30 mouse cellular contexts compared by ENCODE assay signal in genomic region chr17:30341556-30341955, GRCm38 (mm10).
"Had no signal": no experiment of that assay in that cellular context is flagged by ENCODE, and none has a peak within 500 bp of the region (broad histone marks: within the 10 kb centered on the region; RNA-seq: fewer than 3 reads in every experiment).

No protein-coding gene starts in this region.

- H3K4me1 ChIP-seq: limb, embryonic 15.5 days; lung, embryonic 15.5 days had no signal

- ATAC-seq: liver, embryonic 12.5 days; liver, postnatal 0 days; lung, postnatal 0 days; midbrain, embryonic 13.5 days; midbrain, embryonic 15.5 days had no signal

- H3K9ac ChIP-seq: limb, embryonic 12.5 days; limb, embryonic 13.5 days; limb, embryonic 15.5 days; liver, embryonic 12.5 days; liver, embryonic 13.5 days; liver, embryonic 14.5 days; liver, embryonic 15.5 days; liver, postnatal 0 days; lung, embryonic 14.5 days; lung, embryonic 15.5 days; midbrain, embryonic 12.5 days; midbrain, embryonic 13.5 days; midbrain, embryonic 15.5 days; neural tube, embryonic 12.5 days; neural tube, embryonic 13.5 days had no signal

- H3K4me2 ChIP-seq: limb, embryonic 12.5 days; limb, embryonic 13.5 days; limb, embryonic 15.5 days; liver, embryonic 11.5 days; liver, embryonic 12.5 days; liver, embryonic 13.5 days; liver, embryonic 15.5 days; lung, embryonic 14.5 days; lung, embryonic 15.5 days; midbrain, embryonic 12.5 days; midbrain, embryonic 13.5 days; midbrain, embryonic 15.5 days; neural tube, embryonic 12.5 days; neural tube, embryonic 13.5 days had no signal

- H3K27me3 ChIP-seq: limb, embryonic 13.5 days; limb, embryonic 15.5 days; liver, embryonic 13.5 days; liver, embryonic 15.5 days; lung, embryonic 15.5 days; megakaryocyte, embryonic 14.5 days; midbrain, embryonic 12.5 days; midbrain, embryonic 13.5 days; midbrain, embryonic 15.5 days; neural tube, embryonic 12.5 days; neural tube, embryonic 13.5 days had no signal

- H3K36me3 ChIP-seq: limb, embryonic 10.5 days; limb, embryonic 12.5 days; limb, embryonic 13.5 days; limb, embryonic 15.5 days; liver, embryonic 12.5 days; liver, embryonic 13.5 days; liver, embryonic 15.5 days; lung, embryonic 15.5 days; midbrain, embryonic 10.5 days; midbrain, embryonic 12.5 days; midbrain, embryonic 13.5 days; midbrain, embryonic 15.5 days; neural tube, embryonic 12.5 days; neural tube, embryonic 13.5 days had no signal

- DNase-seq: left cerebral cortex, postnatal 4 days; liver, embryonic 13.5 days; liver, postnatal 0 days; lung, adult 18-20 months; lung, adult 2 months; lung, embryonic 14.5 days; lung, postnatal 10 days; lung, postnatal 14 days; lung, postnatal 36 days; lung, postnatal 4 days had no signal

- H3K9me3 ChIP-seq: limb, embryonic 10.5 days; limb, embryonic 12.5 days; limb, embryonic 13.5 days; limb, embryonic 15.5 days; liver, embryonic 12.5 days; liver, embryonic 13.5 days; liver, embryonic 15.5 days; lung, embryonic 15.5 days; megakaryocyte, embryonic 14.5 days; midbrain, embryonic 10.5 days; midbrain, embryonic 12.5 days; midbrain, embryonic 13.5 days; midbrain, embryonic 15.5 days; neural tube, embryonic 12.5 days; neural tube, embryonic 13.5 days had no signal

- H3K4me3 ChIP-seq: left cerebral cortex, adult 2 months; limb, embryonic 10.5 days; limb, embryonic 12.5 days; limb, embryonic 13.5 days; limb, embryonic 15.5 days; liver, embryonic 12.5 days; liver, embryonic 13.5 days; liver, embryonic 15.5 days; lung, embryonic 15.5 days; megakaryocyte, embryonic 14.5 days; midbrain, embryonic 10.5 days; midbrain, embryonic 12.5 days; midbrain, embryonic 13.5 days; midbrain, embryonic 15.5 days; myocyte; neural tube, embryonic 12.5 days; neural tube, embryonic 13.5 days had no signal

- H3K27ac ChIP-seq: left cerebral cortex, adult 2 months; limb, embryonic 10.5 days; limb, embryonic 12.5 days; limb, embryonic 13.5 days; limb, embryonic 15.5 days; liver, embryonic 12.5 days; liver, embryonic 13.5 days; liver, embryonic 14.5 days; liver, embryonic 15.5 days; lung, embryonic 15.5 days; macrophage; neural tube, embryonic 12.5 days had no signal
